Mouse (Mus musculus) layer of hippocampus, postnatal 14 days (tissue): ENCODE measurements at regions not wholly inside any gene's neighbourhood (a gene's known extent, or its start where the extent isn't known, plus 50 kb on each side); places are given as distances from the start of the nearest gene placed in this dataset.

Experiments
- DNase-seq, 2 experiments: peaks; one replicate each; pipeline ENCODE4 v3.0.0; 2021 to 2022; ENCODE audit warnings: low spot score in 2 of 2, mixed read lengths in 1 of 2

DNA sequence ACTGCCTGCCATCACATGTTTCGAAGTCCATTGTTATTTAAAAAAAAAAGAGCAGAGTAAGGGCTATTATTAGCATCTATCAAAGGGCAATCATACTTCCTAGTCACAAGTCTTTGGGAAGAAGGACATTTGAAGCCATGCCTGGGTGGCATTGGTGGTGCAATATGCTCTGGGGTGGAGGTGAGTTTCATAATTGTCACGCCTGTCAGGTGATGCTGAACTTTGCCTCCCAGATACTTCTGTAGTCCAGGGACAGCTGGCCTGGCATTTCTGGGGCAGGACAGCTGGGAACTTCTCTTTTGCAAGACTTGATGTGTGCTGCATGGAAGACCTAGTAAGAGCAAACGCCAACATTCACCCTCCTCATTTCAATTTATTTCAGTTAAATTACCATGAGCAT, 161.0 kb upstream of the Jun start:
- DNase-seq: no peak

DNA sequence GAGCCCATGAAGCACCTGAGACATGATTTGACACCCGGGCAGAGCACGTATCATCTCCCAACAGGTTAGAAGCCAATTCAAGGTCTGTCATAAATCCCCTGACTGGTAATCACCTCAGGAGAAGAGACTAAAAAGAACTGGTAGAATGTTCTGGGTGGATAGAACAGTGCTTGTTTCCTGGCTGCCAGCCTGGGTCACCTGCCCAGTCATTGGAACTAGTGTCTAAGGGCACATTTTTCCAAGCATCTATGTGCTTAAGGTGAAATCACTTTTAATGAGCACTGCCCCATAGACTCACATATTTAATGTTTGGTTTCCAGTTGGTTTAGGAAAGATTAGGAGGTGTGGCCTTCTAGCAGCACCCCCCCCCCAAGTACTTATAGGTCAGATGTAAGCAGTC, 162.0 kb upstream of the Jun start:
- no peak for DNase-seq

- no peak for DNase-seq
Observed at GRCm38 (mm10) chr4:95215187-95215586, 163.2 kb upstream of the Jun start.

DNA sequence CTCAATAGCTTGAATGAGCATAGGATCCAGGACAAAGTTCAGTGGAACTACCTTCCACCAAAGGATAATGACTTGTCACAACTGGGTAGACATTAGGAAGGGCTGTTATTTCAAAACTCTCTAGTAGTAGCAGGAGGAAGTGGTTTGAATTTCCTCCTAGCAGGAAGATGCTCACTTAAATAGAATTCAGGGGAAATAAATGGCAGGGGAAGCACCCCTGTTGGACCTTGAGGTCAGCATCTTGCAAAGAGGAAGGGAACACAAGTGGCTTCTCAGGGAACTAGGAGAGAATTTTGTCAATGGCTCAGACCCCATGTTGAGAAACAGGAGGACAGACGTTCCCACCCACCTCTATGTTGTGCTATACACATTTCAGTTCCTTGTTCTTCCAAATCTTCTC, 178.4 kb upstream of the Jun start:
- DNase-seq: peak in 1 of 2 experiments; percentile 3

DNA sequence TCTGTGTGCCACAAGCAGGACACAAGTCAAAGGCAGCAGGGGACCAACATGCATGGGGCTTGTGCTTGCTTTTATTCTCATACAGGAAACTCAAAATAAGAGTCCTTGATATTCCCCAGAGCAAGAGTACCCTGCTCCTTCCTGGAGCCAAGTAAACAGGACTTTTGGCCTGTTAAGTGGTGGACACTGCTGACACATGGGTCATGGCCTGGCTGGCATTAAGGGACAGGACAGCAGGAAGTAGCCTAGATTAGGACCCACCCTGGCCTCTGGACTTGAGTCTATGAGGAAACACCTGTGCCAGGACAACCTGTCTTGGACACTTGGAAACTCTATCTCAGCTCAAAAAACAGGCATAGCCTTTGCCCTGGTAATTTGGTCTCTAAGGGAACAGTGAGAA, 181.0 kb upstream of the Jun start:
- DNase-seq: no peak

GRCm38 (mm10) chr4:95234030-95234555, 182.1 kb upstream of the Jun start:
- DNase-seq: no peak

DNA sequence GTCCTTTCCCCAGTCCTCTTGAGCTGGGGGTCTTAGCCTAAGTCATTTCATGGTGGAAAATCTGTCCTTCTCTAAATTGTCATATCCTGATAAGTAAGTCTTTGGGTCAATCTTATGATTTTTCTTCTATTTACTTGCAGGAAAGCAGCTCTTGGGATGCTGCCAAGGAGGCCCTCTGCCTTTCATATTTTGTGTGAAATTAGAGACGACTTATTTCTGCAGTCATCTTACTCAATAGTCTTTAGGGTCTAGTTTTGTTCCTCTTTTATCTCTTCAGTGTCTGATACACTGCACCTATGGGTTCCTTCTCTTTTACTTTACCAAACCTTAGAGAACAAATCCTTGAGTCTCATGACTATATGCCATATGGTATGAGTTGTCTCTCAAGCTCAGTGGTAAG, 196.0 kb upstream of the Jun start:
- no peak for DNase-seq

GRCm38 (mm10) chr4:95249031-95249430, 197.0 kb upstream of the Jun start:
- no peak for DNase-seq

- DNase-seq: no peak
Observed at GRCm38 (mm10) chr4:95250083-95250482, 198.1 kb upstream of the Jun start.

DNA sequence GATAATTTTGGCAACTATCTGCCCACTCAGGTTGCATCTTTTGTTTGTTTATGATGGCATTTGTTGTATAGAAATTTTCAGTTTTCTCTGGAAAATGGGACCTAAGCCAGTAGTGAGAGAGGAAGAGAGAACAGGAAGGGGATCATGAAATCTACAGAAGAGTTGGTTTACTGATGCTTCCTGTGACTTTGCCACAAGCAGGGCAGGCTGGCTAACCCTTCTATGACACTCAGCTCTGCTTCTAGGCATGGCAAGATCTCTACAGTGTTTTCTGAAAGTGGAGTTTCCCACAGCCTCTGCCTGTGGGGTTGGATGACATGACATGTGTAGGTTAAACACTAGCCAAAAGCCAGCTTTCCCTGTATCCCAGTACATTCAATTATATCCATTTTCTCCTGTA, 217.7 kb upstream of the Jun start:
- no peak for DNase-seq

- DNase-seq: no peak
Observed at GRCm38 (mm10) chr4:95270389-95270788, 218.4 kb upstream of the Jun start.

- DNase-seq: no peak
Observed at GRCm38 (mm10) chr4:95276231-95276630, 224.2 kb upstream of the Jun start.

DNA sequence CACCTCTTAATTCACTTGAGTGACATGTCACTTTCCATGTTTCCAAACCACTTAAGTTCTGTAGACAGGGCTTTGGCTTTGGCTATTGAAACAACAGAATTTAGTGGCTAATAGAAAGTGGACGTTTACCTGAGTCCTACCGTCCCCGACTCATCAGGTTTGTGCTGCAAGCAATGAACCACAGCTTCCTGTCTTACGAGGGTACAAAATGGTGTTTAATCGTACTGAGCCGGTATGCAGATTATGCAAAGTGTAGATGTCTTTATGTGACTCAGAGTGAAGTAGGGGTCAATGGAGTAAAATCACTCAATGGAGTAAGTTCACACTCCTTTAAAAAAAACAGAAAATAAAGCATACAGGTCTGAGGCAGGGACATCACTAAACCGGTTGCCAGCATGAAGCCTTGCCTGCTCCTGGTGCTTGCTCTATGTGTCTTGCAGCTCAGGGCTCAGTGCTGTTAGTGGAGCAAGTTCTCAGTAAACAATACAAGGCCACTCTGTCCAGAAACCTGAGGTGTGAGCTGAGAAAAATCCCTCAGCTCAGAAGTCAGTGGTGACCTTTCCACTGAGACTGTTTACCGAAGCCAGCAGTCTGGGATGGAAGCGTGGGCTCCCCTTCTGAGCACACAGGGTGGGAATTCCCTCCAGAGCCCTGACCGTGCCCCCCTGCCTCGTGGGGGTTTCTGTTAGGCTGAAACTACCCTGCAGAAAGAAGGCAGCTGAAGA, 226.1 kb upstream of the Jun start:
- DNase-seq: no peak

GRCm38 (mm10) chr4:95278714-95279095, 226.7 kb upstream of the Jun start:
- no peak for DNase-seq

DNA sequence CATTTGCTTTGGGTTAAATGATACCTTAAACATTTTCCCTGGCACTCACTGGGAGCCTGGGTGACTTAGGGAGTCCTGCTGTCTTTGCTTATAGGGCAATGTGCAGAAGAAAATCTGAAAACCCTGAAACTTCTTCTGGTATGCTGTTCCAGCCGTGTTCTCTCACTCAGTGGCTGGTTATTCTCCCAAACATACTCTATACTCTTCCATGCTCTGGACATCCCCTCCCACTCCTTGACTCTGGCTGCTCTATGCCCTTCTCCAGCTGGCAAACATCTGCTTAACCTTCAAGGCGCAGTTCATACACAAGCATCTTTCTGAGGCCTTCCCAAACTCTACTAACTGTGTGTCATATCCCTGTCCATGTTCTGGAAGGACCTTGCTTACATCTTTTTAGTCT, 227.2 kb upstream of the Jun start:
- DNase-seq: no peak

DNA sequence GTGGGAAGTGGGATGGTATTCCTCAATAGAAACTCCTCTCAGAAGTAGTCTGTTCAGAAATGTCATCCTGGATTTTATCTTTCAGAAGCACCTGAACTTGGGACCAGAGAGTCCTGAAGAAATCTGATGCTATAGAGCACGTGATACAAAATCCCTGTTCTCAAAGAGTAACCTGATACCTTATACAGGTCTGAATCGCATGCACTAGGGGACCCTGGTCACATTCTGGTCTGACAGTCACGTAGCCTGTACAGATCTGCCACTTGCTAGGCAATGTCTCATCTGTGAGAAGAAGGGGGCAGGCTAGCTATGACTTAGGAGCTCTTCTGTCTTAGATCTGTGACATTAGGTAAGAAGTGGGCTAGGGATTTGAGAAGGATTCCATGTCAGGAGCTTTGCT, 230.1 kb upstream of the Jun start:
- no peak for DNase-seq

- DNase-seq: no peak
Observed at GRCm38 (mm10) chr4:95283789-95284188, 231.8 kb upstream of the Jun start.

DNA sequence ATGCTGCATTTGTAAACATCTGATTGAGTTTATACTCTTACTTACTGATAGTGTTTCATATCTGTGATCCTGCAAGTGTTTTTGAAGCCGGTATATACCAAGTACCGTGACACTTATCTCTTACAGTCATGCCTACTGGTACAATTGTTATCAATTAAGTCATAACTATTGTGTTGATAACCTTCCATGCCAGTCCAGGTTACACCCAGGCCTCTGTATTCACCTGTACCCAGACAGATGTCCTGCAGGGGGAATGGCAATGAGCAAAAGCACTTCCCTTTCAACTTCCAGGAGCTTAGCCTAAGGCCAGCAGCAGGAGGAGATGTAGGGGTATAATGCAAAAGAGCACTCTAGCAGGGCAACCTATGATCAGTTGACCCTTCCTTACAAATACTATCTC, 232.2 kb upstream of the Jun start:
- DNase-seq: no peak

GRCm38 (mm10) chr4:95284696-95285095, 232.7 kb upstream of the Jun start:
- no peak for DNase-seq

- no peak for DNase-seq
Observed at GRCm38 (mm10) chr4:95290321-95290720, 238.3 kb upstream of the Jun start.

- DNase-seq: no peak
Observed at GRCm38 (mm10) chr4:95294110-95294509, 242.1 kb upstream of the Jun start.

DNA sequence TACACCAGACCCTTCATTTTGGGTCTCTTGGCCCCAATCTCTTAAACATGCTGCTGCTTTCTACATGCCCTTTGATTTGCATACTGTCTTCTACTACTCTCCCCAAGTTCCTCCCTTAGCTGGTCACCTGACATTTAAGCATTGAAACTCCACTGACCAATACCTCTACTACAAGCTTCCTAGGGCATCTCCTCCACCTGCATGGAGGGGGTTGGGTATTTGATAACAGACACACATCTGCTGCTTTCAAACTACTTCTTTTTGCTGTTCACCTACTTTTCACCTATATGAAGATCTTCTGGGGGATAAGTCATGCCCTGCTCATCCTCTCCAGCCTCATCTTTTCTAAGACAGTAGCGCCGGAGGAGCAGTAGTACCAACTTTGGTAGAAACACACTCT, 249.9 kb upstream of the Jun start:
- DNase-seq: no peak

- peak in 1 of 2 experiments; percentile 19 for DNase-seq
Observed at GRCm38 (mm10) chr4:95303337-95303736, 251.3 kb upstream of the Jun start.
